Mouse (Mus musculus): Measurements from ENCODE around the gene Gm8251. TPM values are rescaled to one million over a fixed set of nuclear protein-coding genes. Genes with fewer than 3 reads are reported as not detected.

Gm8251 gene
- polyA plus RNA-seq, 1 experiment from 2014 or later = not detected

DNA sequence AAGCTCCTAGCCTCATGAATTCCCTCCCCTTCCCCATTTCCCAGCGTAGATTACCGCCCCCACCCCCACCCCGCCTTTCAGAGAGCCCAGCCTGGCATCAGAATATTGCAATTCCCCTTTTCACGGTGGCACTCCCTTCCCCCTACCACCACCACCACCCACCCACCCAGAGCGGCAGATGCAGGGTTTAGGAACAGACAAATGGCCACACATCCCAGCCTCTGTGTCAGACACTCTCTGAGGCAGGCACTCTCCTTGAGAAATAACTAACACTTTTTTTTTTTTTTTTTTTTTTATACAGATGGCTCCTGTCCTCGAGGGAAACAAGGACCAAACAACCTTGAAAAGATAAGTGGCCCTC, 19.2 kb downstream of the Gm8251 start:
- H3K27ac ChIP-seq (ENCODE audit: low read length) = no peak overlapping the region
- peak overlapping the region; percentile 54 for H3K4me3 ChIP-seq (ENCODE audit: low read length)
- H3K9ac ChIP-seq (ENCODE audit: low read depth, low read length) = peak overlapping the region; percentile 71
- H3K27me3 ChIP-seq (replicated peaks; ENCODE audit: control insufficient read depth, insufficient read depth, low read length) = no peaks in the 10 kb centered on the region
- H3K4me1 ChIP-seq (ENCODE audit: control insufficient read depth, insufficient read depth, low read length) = no peaks in the 10 kb centered on the region
- no peaks in the 10 kb centered on the region for H3K9me3 ChIP-seq (ENCODE audit: control insufficient read depth, low read length)
- no peaks in the 10 kb centered on the region for H3K36me3 ChIP-seq (ENCODE audit: control insufficient read depth, insufficient read depth, low read length)
- 1% methylated on average over 6 of the region's 6 CpGs for WGBS
- H3K4me2 ChIP-seq (ENCODE audit: low read depth, low read length) = peak overlapping the region; percentile 72
- peak; percentile 64 for ATAC-seq

DNA sequence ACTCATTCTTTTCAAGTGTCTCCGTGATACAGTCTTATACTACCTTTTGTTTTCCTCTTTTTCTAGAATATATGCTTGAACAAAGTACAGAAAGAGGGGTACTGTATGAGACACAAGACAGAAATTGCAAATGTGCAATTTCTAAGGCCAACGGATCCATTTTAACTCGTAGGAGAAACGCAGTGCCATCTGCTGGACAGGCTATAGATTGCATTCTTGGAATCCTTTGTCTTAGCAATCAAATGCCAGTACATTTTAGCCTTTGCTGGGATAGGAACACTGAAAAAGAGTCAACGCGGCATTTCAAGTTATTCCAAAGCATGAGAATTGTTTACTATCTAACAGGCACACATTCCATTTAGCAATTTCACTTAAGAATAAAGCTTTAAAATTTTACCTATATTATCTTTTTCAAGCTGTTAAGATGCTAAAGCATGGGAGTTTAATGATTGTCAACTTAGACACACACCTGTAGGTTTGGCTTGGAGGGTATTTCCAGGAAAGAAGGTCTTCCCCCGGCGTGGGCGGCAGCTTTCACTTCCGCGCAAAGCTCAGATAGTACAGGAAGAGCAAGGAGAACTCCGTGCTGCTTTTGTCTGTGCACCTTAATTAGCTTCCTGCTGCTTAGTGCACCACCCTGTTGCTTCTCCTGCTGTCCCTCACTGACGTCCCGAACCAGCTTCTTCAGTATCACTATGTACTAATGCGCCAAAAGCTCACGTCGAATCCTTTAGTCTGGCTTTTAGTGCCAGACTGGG, 19.8 kb downstream of the Gm8251 start:
- H3K27me3 ChIP-seq (replicated peaks; ENCODE audit: control insufficient read depth, insufficient read depth, low read length) = no peaks in the 10 kb centered on the region
- peak overlapping the region; percentile 54 for H3K4me3 ChIP-seq (ENCODE audit: low read length)
- no peaks in the 10 kb centered on the region for H3K4me1 ChIP-seq (ENCODE audit: control insufficient read depth, insufficient read depth, low read length)
- WGBS = under 1% methylated on average over 17 of the region's 17 CpGs
- peak overlapping the region; percentile 72 for H3K4me2 ChIP-seq (ENCODE audit: low read depth, low read length)
- peak; percentile 87 for ATAC-seq
- H3K9ac ChIP-seq (ENCODE audit: low read depth, low read length) = peak overlapping the region; percentile 71
- H3K36me3 ChIP-seq (ENCODE audit: control insufficient read depth, insufficient read depth, low read length) = no peaks in the 10 kb centered on the region
- no peaks in the 10 kb centered on the region for H3K9me3 ChIP-seq (ENCODE audit: control insufficient read depth, low read length)
- H3K27ac ChIP-seq (ENCODE audit: low read length) = no peak overlapping the region

DNA sequence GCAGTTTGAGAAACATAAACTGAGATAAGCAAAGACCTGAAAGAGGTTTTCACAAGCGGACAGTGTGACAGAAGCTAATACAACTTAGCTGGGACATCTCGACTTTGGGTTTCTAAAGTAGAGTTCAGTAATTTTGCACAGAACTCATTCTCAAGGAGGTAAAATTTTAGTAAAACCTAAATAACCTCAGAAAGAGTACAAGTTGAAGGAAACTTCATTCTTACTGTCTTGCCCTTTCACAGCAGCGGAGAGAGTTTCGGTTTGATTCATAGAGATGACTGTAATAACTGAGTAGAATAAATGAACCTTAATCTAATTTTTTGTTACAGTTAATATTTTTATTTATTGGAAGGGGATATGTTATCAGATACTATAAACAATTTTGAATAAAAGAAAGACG, 28.8 kb downstream of the Gm8251 start:
- Histone ChIP-seq H3K4me3 (ENCODE audit: low read length) (no peak overlapping the region), H3K27me3 (replicated peaks; ENCODE audit: control insufficient read depth, insufficient read depth, low read length) (no peaks in the 10 kb centered on the region), H3K4me1 (ENCODE audit: control insufficient read depth, insufficient read depth, low read length) (no peaks in the 10 kb centered on the region), H3K9ac (ENCODE audit: low read depth, low read length) (no peak overlapping the region), H3K4me2 (ENCODE audit: low read depth, low read length) (no peak overlapping the region), H3K27ac (ENCODE audit: low read length) (no peak overlapping the region), H3K9me3 (ENCODE audit: control insufficient read depth, low read length) (no peaks in the 10 kb centered on the region), H3K36me3 (ENCODE audit: control insufficient read depth, insufficient read depth, low read length) (no peaks in the 10 kb centered on the region)
- no peak for ATAC-seq
- WGBS = 89% methylated on average over 5 of the region's 5 CpGs

DNA sequence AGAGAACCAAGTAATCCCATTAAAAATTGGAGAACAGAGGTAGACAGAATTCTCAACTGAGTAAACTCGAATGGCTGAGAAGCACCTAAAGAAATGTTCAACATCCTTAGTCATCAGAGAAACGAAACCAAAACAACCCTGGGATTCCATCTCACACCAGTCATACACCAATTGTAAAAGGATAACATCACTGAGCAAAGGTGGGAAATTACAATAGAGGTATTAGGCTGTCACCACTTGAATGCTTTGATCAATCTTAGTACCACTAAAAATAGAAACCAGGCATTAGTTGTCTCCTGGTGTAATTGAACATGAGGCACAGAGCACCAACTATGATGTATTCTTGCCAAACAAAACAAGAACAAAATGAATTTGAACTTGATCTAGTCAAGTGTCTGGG, 29.5 kb downstream of the Gm8251 start:
- Histone ChIP-seq H3K4me3 (ENCODE audit: low read length) (no peak overlapping the region), H3K4me1 (ENCODE audit: control insufficient read depth, insufficient read depth, low read length) (no peaks in the 10 kb centered on the region), H3K9ac (ENCODE audit: low read depth, low read length) (no peak overlapping the region), H3K9me3 (ENCODE audit: control insufficient read depth, low read length) (no peaks in the 10 kb centered on the region), H3K27me3 (replicated peaks; ENCODE audit: control insufficient read depth, insufficient read depth, low read length) (no peaks in the 10 kb centered on the region), H3K27ac (ENCODE audit: low read length) (no peak overlapping the region), H3K36me3 (ENCODE audit: control insufficient read depth, insufficient read depth, low read length) (no peaks in the 10 kb centered on the region), H3K4me2 (ENCODE audit: low read depth, low read length) (no peak overlapping the region)
- no peak for ATAC-seq
- 71% methylated on average over 2 of the region's 2 CpGs for WGBS

DNA sequence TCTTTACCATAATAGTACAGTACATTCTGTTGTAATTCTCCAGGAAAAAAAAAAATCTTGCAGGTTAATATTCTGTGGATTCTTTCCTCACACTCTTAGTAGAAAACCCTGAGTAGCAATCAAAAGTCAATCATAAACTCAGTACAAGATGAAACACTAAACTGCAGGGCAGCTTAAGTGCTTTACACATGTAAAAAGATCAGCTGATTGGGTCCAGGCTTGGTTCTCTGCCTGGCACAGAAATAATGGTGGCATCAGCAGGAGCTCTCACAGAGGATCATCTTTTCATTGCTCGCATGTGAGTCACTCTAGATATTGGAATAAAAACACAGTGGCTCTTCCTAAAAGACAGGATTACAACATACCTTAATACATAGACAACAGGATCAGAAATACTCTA, 34.1 kb downstream of the Gm8251 start:
- H3K27ac ChIP-seq (ENCODE audit: low read length) = no peak overlapping the region
- no peaks in the 10 kb centered on the region for H3K4me1 ChIP-seq (ENCODE audit: control insufficient read depth, insufficient read depth, low read length)
- H3K4me2 ChIP-seq (ENCODE audit: low read depth, low read length) = no peak overlapping the region
- ATAC-seq = no peak
- no peaks in the 10 kb centered on the region for H3K27me3 ChIP-seq (replicated peaks; ENCODE audit: control insufficient read depth, insufficient read depth, low read length)
- WGBS = 84% methylated on average over 1 of the region's 1 CpGs
- no peaks in the 10 kb centered on the region for H3K36me3 ChIP-seq (ENCODE audit: control insufficient read depth, insufficient read depth, low read length)
- H3K4me3 ChIP-seq (ENCODE audit: low read length) = no peak overlapping the region
- H3K9ac ChIP-seq (ENCODE audit: low read depth, low read length) = no peak overlapping the region
- no peaks in the 10 kb centered on the region for H3K9me3 ChIP-seq (ENCODE audit: control insufficient read depth, low read length)

- no peaks in the 10 kb centered on the region for H3K36me3 ChIP-seq (ENCODE audit: control insufficient read depth, insufficient read depth, low read length)
- no peak overlapping the region for H3K27ac ChIP-seq (ENCODE audit: low read length)
- 85% methylated on average over 1 of the region's 1 CpGs for WGBS
- no peaks in the 10 kb centered on the region for H3K9me3 ChIP-seq (ENCODE audit: control insufficient read depth, low read length)
- H3K4me2 ChIP-seq (ENCODE audit: low read depth, low read length) = no peak overlapping the region
- no peak for ATAC-seq
- H3K4me1 ChIP-seq (ENCODE audit: control insufficient read depth, insufficient read depth, low read length) = no peaks in the 10 kb centered on the region
- H3K9ac ChIP-seq (ENCODE audit: low read depth, low read length) = no peak overlapping the region
- no peak overlapping the region for H3K4me3 ChIP-seq (ENCODE audit: low read length)
- no peaks in the 10 kb centered on the region for H3K27me3 ChIP-seq (replicated peaks; ENCODE audit: control insufficient read depth, insufficient read depth, low read length)
Measured at GRCm38 (mm10) chr1:44022656-44023055, 39.1 kb downstream of the Gm8251 start.

DNA sequence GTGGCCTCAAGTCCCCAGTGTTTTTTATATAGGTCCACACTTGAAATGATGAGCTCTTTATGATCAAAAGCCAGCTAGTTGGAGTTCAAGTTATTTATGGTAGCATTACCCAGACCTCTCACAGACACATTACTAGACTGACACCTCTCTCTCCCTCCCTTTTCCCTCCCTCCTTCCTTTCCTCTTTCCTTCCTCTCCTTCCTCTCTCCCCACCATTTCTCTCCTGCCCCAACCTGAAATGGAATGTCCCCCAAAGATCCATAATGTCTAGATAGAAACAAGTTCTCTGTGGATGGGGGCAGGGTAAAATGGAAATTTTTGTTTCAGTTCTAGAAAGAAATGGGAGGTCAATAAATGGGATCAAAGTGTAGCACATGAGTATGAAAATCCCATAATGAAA, 41.8 kb downstream of the Gm8251 start, which contains the start of gene Mettl21c:
TSS of gene Mettl21c (minus strand) at position 101 of the 400 bp plus-strand sequence.
- no peak within 1 kb of the TSS for H3K9ac ChIP-seq (ENCODE audit: low read depth, low read length)
- no peak within 1 kb of the TSS for H3K27ac ChIP-seq (ENCODE audit: low read length)
- no peaks in the 10 kb centered on the region for H3K4me1 ChIP-seq (ENCODE audit: control insufficient read depth, insufficient read depth, low read length)
- no peak for ATAC-seq
- no peak within 1 kb of the TSS for H3K4me3 ChIP-seq (ENCODE audit: low read length)
- H3K27me3 ChIP-seq (replicated peaks; ENCODE audit: control insufficient read depth, insufficient read depth, low read length) = no peaks in the 10 kb centered on the region
- no peaks in the 10 kb centered on the region for H3K9me3 ChIP-seq (ENCODE audit: control insufficient read depth, low read length)
- H3K4me2 ChIP-seq (ENCODE audit: low read depth, low read length) = no peak within 1 kb of the TSS
- no peaks in the 10 kb centered on the region for H3K36me3 ChIP-seq (ENCODE audit: control insufficient read depth, insufficient read depth, low read length)

DNA sequence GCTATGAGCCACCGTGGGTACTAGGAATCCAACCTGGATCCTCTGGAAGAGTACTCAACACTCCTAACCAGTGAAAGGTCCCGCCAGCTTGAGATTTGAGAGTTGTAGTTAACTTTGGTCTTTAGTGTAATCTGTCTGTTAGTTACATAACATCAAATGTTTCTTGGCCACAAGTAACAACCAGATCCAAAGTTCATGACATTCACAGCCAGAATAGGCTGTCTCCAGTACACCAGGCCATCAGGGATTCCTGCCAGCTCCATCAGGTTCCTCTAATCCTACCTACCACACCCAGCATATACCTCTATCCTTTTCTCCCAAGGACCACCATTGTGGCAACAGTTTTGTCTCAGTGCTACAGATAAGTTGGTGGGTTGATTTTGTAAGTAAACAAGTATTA, 46.2 kb downstream of the Gm8251 start:
- 88% methylated on average over 2 of the region's 2 CpGs for WGBS
- ATAC-seq = no peak
- no peak overlapping the region for H3K4me3 ChIP-seq (ENCODE audit: low read length)

More for the DNA sequence above, 46.2 kb downstream of the Gm8251 start:
- no peaks in the 10 kb centered on the region for H3K9me3 ChIP-seq (ENCODE audit: control insufficient read depth, low read length)
- H3K9ac ChIP-seq (ENCODE audit: low read depth, low read length) = no peak overlapping the region
- no peak overlapping the region for H3K27ac ChIP-seq (ENCODE audit: low read length)
- no peaks in the 10 kb centered on the region for H3K36me3 ChIP-seq (ENCODE audit: control insufficient read depth, insufficient read depth, low read length)
- H3K27me3 ChIP-seq (replicated peaks; ENCODE audit: control insufficient read depth, insufficient read depth, low read length) = no peaks in the 10 kb centered on the region
- H3K4me1 ChIP-seq (ENCODE audit: control insufficient read depth, insufficient read depth, low read length) = no peaks in the 10 kb centered on the region
- H3K4me2 ChIP-seq (ENCODE audit: low read depth, low read length) = no peak overlapping the region

Data from intestine, embryonic 16.5 days (tissue).